8 mouse cellular contexts compared by ENCODE assay signal in the genomic region with DNA sequence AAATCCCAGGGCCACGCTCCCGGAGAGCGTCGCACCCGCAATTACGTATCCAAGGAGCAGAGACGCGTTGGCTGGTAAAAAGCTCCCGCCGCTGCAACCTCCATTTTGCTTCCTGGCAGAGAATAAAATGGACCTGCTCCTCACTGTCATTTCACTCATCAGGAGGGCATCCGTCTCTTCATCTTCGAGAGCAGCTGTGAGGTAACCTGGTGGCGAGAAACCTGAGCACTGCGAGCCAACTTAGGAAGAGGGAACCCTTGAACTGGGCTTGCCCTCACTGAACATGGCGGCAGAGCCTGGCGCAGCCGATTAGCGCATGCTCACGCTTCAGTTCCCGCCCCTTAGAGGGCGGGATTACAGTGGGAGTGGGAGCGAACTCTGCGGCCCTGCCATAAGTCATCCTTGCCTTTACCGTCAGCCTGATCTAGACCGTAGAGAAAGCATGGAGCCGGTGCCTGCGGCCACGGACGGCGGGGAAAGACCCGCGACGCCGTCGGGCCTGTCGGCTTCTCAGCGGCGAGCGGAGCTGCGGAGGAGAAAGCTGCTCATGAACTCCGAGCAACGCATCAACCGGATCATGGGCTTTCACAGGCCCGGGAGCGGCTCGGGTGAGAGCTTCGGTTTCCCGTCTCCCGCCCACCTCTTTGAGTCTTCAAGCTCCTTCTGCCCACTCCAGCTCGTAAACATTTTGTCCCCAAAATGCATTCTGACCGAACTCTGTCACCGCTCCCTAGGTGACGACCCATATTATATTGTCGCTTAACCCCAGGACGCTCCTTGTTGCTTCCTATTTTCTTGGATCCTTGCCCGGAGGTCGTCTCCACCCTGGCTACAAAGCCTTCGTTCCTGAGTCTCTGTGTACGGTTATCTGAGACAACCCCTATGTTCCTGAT. TPM values are rescaled to one million over a fixed set of nuclear protein-coding genes. Genes with fewer than 3 reads are reported as not detected.
DNase-seq lines count a peak whose midpoint lies in the region; ATAC-seq and TF ChIP-seq lines count a peak whose summit lies in the region.

Caml (plus strand) TSS at position 357 of the 893 bp plus-strand sequence.

- no peaks in the 10 kb centered on the region for H3K27me3 ChIP-seq in ES-Bruce4 (ENCODE audit: control insufficient read depth, insufficient read depth, low read length, poor library complexity, severe bottlenecking)
- no peaks in the 10 kb centered on the region for H3K27me3 ChIP-seq in forebrain, embryonic 13.5 days
- H3K27me3 ChIP-seq in liver, postnatal 0 days (ENCODE audit: insufficient read depth, low read length), result no peaks in the 10 kb centered on the region
- H3K27me3 ChIP-seq in neural tube, embryonic 14.5 days (ENCODE audit: control insufficient read depth, insufficient read depth, low read length), result no peaks in the 10 kb centered on the region

- TF ChIP-seq CTCF in ES-Bruce4 (IDR thresholded peaks at IDR 0.05; ENCODE audit: low read depth, low read length), result no peak
- TF ChIP-seq CTCF in liver, postnatal 0 days (IDR thresholded peaks at IDR 0.05; ENCODE audit: low read depth), result no peak

- intact Hi-C loops in heart, postnatal 10 days (cut with DNase I), result no loop called here

- H3K9ac ChIP-seq in ES-Bruce4 (ENCODE audit: low read depth, poor library complexity, severe bottlenecking), result peak within 1 kb of the TSS; percentile 80
- H3K9ac ChIP-seq in forebrain, embryonic 13.5 days, result peak within 1 kb of the TSS; percentile 83
- peak within 1 kb of the TSS; percentile 93 for H3K9ac ChIP-seq in liver, postnatal 0 days (replicated peaks)
- H3K9ac ChIP-seq in neural tube, embryonic 14.5 days (replicated peaks; ENCODE audit: low read depth, low read length), result peak within 1 kb of the TSS; percentile 62

- DNase-seq in heart, postnatal 10 days, result peak; percentile 93
- peak; percentile 88 for DNase-seq in large intestine, adult 2 months (ENCODE audit: low read depth, low spot score)
- peak; percentile 92 for DNase-seq in liver, postnatal 0 days
- peak; percentile 90 for DNase-seq in testis, postnatal 10 days (ENCODE audit: low spot score)

- H3K4me2 ChIP-seq in forebrain, embryonic 13.5 days, result peak within 1 kb of the TSS; percentile 87
- H3K4me2 ChIP-seq in liver, postnatal 0 days (ENCODE audit: low read depth, low read length), result peak within 1 kb of the TSS; percentile 88
- peak within 1 kb of the TSS; percentile 90 for H3K4me2 ChIP-seq in neural tube, embryonic 14.5 days (ENCODE audit: low read depth, low read length)

- ATAC-seq in cerebellum, adult (ENCODE audit: insufficient number of reproducible peaks, low FRiP score, low TSS enrichment), result peak; percentile 96
- peak; percentile 98 for ATAC-seq in forebrain, embryonic 13.5 days
- ATAC-seq in liver, postnatal 0 days, result peak; percentile 99
- ATAC-seq in neural tube, embryonic 14.5 days (ENCODE audit: low read depth), result peak; percentile 99

- no peaks in the 10 kb centered on the region for H3K36me3 ChIP-seq in ES-Bruce4 (ENCODE audit: control insufficient read depth, insufficient read depth, low read length, poor library complexity, severe bottlenecking)
- peaks cover 31% of the 10 kb centered on the region for H3K36me3 ChIP-seq in forebrain, embryonic 13.5 days (ENCODE audit: poor library complexity, severe bottlenecking)
- 0 out of 2 replicates have a peak, but pooled peaks cover 2% of the 10 kb centered on the region for H3K36me3 ChIP-seq in liver, postnatal 0 days (replicated peaks; ENCODE audit: insufficient read depth, low read length)
- H3K36me3 ChIP-seq in neural tube, embryonic 14.5 days (ENCODE audit: control insufficient read depth, insufficient read depth, low read length), result 0 out of 2 replicates have a peak, but pooled peaks cover 1% of the 10 kb centered on the region

- peak within 1 kb of the TSS; percentile 98 for H3K4me3 ChIP-seq in ES-Bruce4 (ENCODE audit: low read depth, low read length)
- peak within 1 kb of the TSS; percentile 85 for H3K4me3 ChIP-seq in forebrain, embryonic 13.5 days
- H3K4me3 ChIP-seq in liver, postnatal 0 days (ENCODE audit: low read depth, low read length), result peak within 1 kb of the TSS; percentile 95
- H3K4me3 ChIP-seq in neural tube, embryonic 14.5 days (ENCODE audit: low read depth, low read length), result peak within 1 kb of the TSS; percentile 62

- H3K27ac ChIP-seq in ES-Bruce4 (ENCODE audit: insufficient read depth, low read length), result peak within 1 kb of the TSS; percentile 88
- peak within 1 kb of the TSS; percentile 81 for H3K27ac ChIP-seq in forebrain, embryonic 13.5 days
- peak within 1 kb of the TSS; percentile 91 for H3K27ac ChIP-seq in liver, postnatal 0 days (ENCODE audit: low read depth)
- H3K27ac ChIP-seq in neural tube, embryonic 14.5 days (ENCODE audit: low read depth, low read length), result peak within 1 kb of the TSS; percentile 93

- H3K9me3 ChIP-seq in ES-Bruce4 (replicated peaks; ENCODE audit: control insufficient read depth, insufficient read depth, low read length, poor library complexity, severe bottlenecking), result no peaks in the 10 kb centered on the region
- H3K9me3 ChIP-seq in forebrain, embryonic 13.5 days (replicated peaks), result no peaks in the 10 kb centered on the region
- no peaks in the 10 kb centered on the region for H3K9me3 ChIP-seq in liver, postnatal 0 days (ENCODE audit: low read length)
- no peaks in the 10 kb centered on the region for H3K9me3 ChIP-seq in neural tube, embryonic 14.5 days (ENCODE audit: control insufficient read depth, low read length)

- WGBS in forebrain, embryonic 13.5 days, result under 1% methylated on average over 59 of the region's 59 CpGs
- under 1% methylated on average over 59 of the region's 59 CpGs for WGBS in large intestine, adult 2 months
- WGBS in liver, postnatal 0 days (ENCODE audit: insufficient replicate concordance), result under 1% methylated on average over 59 of the region's 59 CpGs
- under 1% methylated on average over 57 of the region's 59 CpGs for WGBS in neural tube, embryonic 14.5 days

- H3K4me1 ChIP-seq in ES-Bruce4 (ENCODE audit: control insufficient read depth, insufficient read depth, low read length), result no peaks in the 10 kb centered on the region
- H3K4me1 ChIP-seq in forebrain, embryonic 13.5 days, result peaks cover 31% of the 10 kb centered on the region
- peaks cover 16% of the 10 kb centered on the region for H3K4me1 ChIP-seq in liver, postnatal 0 days (ENCODE audit: insufficient read depth)
- H3K4me1 ChIP-seq in neural tube, embryonic 14.5 days (ENCODE audit: control insufficient read depth, insufficient read depth, low read length), result peaks cover 12% of the 10 kb centered on the region

- TF ChIP-seq EP300 in ES-Bruce4 (IDR thresholded peaks at IDR 0.05; ENCODE audit: insufficient read depth, low read depth, low read length), result no peak
- no peak for TF ChIP-seq EP300 in liver, postnatal 0 days (IDR thresholded peaks at IDR 0.05; ENCODE audit: low read depth)

- TF ChIP-seq POLR2A in ES-Bruce4 (IDR thresholded peaks at IDR 0.05; ENCODE audit: insufficient read depth, low read length), result peak; percentile 79

RNA-seq across cellular contexts. Expression of gene Caml, which starts in this region (rescaled TPM):
- 22.6 and 26.3 TPM in 2 replicates for polyA plus RNA-seq in ES-Bruce4 (2011; ENCODE audit: insufficient read depth, insufficient read length, low read depth, missing spikeins)
- polyA plus RNA-seq in forebrain, embryonic 13.5 days (2015; fragmentation: Nextera tagmentation; extraction: Ambion mirVana), result 88.0 and 88.7 TPM in 2 replicates
- 10 to 100 TPM; 14.5 to 18.0 TPM for total RNA-seq in heart, postnatal 10 days (2021)
- polyA plus RNA-seq in large intestine, adult 2 months (2012; rRNA removed), result 17.6 TPM in 2 replicates
- 16.2 and 16.7 TPM in 2 replicates for polyA plus RNA-seq in liver, postnatal 0 days (2015; fragmentation: Nextera tagmentation; extraction: Ambion mirVana)
- polyA plus RNA-seq in neural tube, embryonic 14.5 days (2014; fragmentation: Nextera tagmentation; extraction: Ambion mirVana), result 112 and 118 TPM in 2 replicates

Comparison
In these comparisons a context has a peak if more than half of its experiments do, and no peak if none do; other contexts are left out.
1. Peak in every context shown above with its lines: DNase-seq, ATAC-seq, H3K4me3 ChIP-seq and H3K27ac ChIP-seq.